Mouse (Mus musculus): ENCODE results near the gene Lhx6. TPM values are rescaled to one million over a fixed set of nuclear protein-coding genes. Genes with fewer than 3 reads are reported as not detected.

The Lhx6 gene
- total RNA-seq, 2 experiments from 2014 or later = 3.7 to 4.0 TPM

GRCm38 (mm10) chr2:36035413-36036081 lies 69.7 kb downstream of the Lhx6 start:
- DNase-seq = no peak

DNA sequence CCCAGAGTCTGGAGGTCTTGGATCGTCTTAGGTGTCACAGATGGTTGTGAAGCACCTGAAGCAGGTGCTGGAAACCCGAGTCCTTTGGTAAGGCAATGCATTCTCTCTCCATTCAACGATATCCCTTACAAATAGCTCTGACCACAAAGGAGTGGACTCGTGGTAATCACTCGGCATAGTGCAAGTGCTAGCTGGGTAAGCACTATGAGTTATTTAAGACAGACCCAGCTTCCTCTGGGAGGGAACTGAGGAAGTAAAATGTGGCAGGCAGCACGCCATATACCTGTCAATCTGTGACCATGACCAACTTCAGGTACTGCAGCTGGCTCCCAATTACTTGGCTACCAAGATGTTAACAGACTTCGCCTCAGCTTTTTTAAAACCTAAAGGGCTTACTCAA lies 70.3 kb downstream of the Lhx6 start:
- no peak for DNase-seq

DNA sequence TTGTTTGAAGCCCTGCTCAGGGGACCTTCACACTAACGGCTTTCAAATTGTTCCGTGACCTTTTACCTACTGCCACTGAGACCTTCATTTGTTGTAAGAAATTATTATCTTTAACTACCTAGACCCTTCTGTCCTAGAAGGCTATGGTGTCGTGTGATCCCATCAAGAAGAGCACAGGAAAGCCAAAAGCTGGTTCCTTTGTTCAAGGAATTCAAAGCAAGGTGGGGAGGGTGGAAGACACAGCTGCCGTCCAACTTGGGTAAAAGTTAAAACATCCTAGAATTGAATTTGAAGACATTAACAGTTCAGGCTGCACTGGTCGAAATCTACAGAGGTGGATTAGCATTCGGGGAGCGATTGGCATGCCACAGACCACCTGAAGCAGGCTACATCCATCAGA lies 71.2 kb downstream of the Lhx6 start:
- no peak for DNase-seq

- no peak for DNase-seq
Measured at GRCm38 (mm10) chr2:36032884-36033283, 72.3 kb downstream of the Lhx6 start.

Other genes with a start within 250 kb of the Lhx6 start
- 1 to 10 TPM; 1.9 to 2.7 TPM for gene Ttll11, start 125.5 kb downstream of the Lhx6 start, total RNA-seq (2021)
- 100 to 1,000 TPM; 390 to 396 TPM for gene Ndufa8, start 56.0 kb downstream of the Lhx6 start, total RNA-seq (2021)
- gene Morn5, start 56.0 kb downstream of the Lhx6 start, total RNA-seq (2021) = not detected
- gene Mrrf, start 31.0 kb upstream of the Lhx6 start, total RNA-seq (2021) = 10 to 100 TPM; 13.7 to 14.8 TPM
- gene Rbm18, start 31.4 kb upstream of the Lhx6 start, total RNA-seq (2021) = 10 to 100 TPM; 27.2 to 29.2 TPM
- 1 to 10 TPM; 4.2 to 5.5 TPM for gene Ptgs1, start 125.0 kb upstream of the Lhx6 start, total RNA-seq (2021)

Data from gastrocnemius, postnatal 25 days (tissue).